Mouse (Mus musculus): ENCODE measurements at regions not wholly inside any gene's neighbourhood (a gene's known extent, or its start where the extent isn't known, plus 50 kb on each side); places are given as distances from the start of the nearest gene placed in this dataset.
"Not testable (repeated sequence)": the region's sequence is repeated elsewhere in the genome, so short reads cannot be mapped to it uniquely, and the experiment has no call there.

- no peak for DNase-seq (ENCODE audit: low read depth, low spot score)
- no peak overlapping the region for H3K4me3 ChIP-seq (ENCODE audit: control insufficient read depth in 1 of 2, insufficient read depth in 1 of 2, low read depth in 2 of 2, low read length in 2 of 2)
Measured at GRCm38 (mm10) chr6:84299146-84299545, 290.8 kb downstream of the Dysf start.

GRCm38 (mm10) chr6:84273907-84274306 is 265.5 kb downstream of the Dysf start:
- H3K9ac ChIP-seq (ENCODE audit: control insufficient read depth, low read depth, low read length, poor library complexity, severe bottlenecking); H3K27ac ChIP-seq (ENCODE audit: control insufficient read depth, low read depth, low read length); H3K27me3 ChIP-seq (ENCODE audit: control insufficient read depth in 1 of 2, insufficient read depth in 2 of 2, low read length in 2 of 2); H3K4me3 ChIP-seq (ENCODE audit: control insufficient read depth in 1 of 2, insufficient read depth in 1 of 2, low read depth in 2 of 2, low read length in 2 of 2); DNase-seq (ENCODE audit: low read depth, low spot score); H3K36me3 ChIP-seq (ENCODE audit: control insufficient read depth in 1 of 2, insufficient read depth in 2 of 2, low read length in 2 of 2); H3K79me2 ChIP-seq (ENCODE audit: control insufficient read depth, insufficient read depth, low read length, poor library complexity); H3K9me3 ChIP-seq (replicated peaks; ENCODE audit: insufficient read depth, low read length); H3K4me1 ChIP-seq (ENCODE audit: control insufficient read depth in 1 of 2, insufficient read depth in 2 of 2, low read length in 2 of 2): not testable (repeated sequence)

More at GRCm38 (mm10) chr6:84299146-84299545, 290.8 kb downstream of the Dysf start:
- Histone ChIP-seq H3K27me3 (ENCODE audit: control insufficient read depth in 1 of 2, insufficient read depth in 2 of 2, low read length in 2 of 2) (no peaks in the 10 kb centered on the region), H3K27ac (ENCODE audit: control insufficient read depth, low read depth, low read length) (no peak overlapping the region), H3K79me2 (ENCODE audit: control insufficient read depth, insufficient read depth, low read length, poor library complexity) (no peaks in the 10 kb centered on the region), H3K4me1 (ENCODE audit: control insufficient read depth in 1 of 2, insufficient read depth in 2 of 2, low read length in 2 of 2) (no peaks in the 10 kb centered on the region), H3K36me3 (ENCODE audit: control insufficient read depth in 1 of 2, insufficient read depth in 2 of 2, low read length in 2 of 2) (no peaks in the 10 kb centered on the region), H3K9ac (ENCODE audit: control insufficient read depth, low read depth, low read length, poor library complexity, severe bottlenecking) (no peak overlapping the region), H3K9me3 (replicated peaks; ENCODE audit: insufficient read depth, low read length) (no peaks in the 10 kb centered on the region)
- no peak for TF ChIP-seq ZMIZ1 (IDR thresholded peaks at IDR 0.05; ENCODE audit: low read depth, low read length)
- no peak for TF ChIP-seq SIN3A (IDR thresholded peaks at IDR 0.05; ENCODE audit: low read length)
- TF ChIP-seq CHD2 (IDR thresholded peaks at IDR 0.05; ENCODE audit: low read length), result no peak
- TF ChIP-seq USF2 (IDR thresholded peaks at IDR 0.05; ENCODE audit: borderline replicate concordance in 1 of 2, insufficient read depth in 1 of 2, low read depth in 1 of 2, low read length in 2 of 2), result no peak
- no peak for TF ChIP-seq TBP (IDR thresholded peaks at IDR 0.05; ENCODE audit: low read depth, low read length)
- no peak for TF ChIP-seq MAZ (IDR thresholded peaks at IDR 0.05; ENCODE audit: low read depth, low read length)
- TF ChIP-seq MAFK (IDR thresholded peaks at IDR 0.05; ENCODE audit: borderline replicate concordance, low read depth, low read length), result no peak
- TF ChIP-seq POLR2A (IDR thresholded peaks at IDR 0.05; ENCODE audit: control insufficient read depth in 1 of 2, insufficient read depth in 1 of 2, low read depth in 1 of 2, low read length in 2 of 2, poor library complexity in 1 of 2), result no peak
- no peak for TF ChIP-seq NELFE (IDR thresholded peaks at IDR 0.05; ENCODE audit: low read depth, low read length)
- TF ChIP-seq ZKSCAN1 (IDR thresholded peaks at IDR 0.05; ENCODE audit: low read depth, low read length), result no peak
- no peak for TF ChIP-seq MYC (IDR thresholded peaks at IDR 0.05; ENCODE audit: low read depth, low read length)
- TF ChIP-seq EP300 (IDR thresholded peaks at IDR 0.05; ENCODE audit: low read depth in 1 of 2, low read length in 2 of 2), result no peak
- TF ChIP-seq MYB (IDR thresholded peaks at IDR 0.05; ENCODE audit: low read depth, low read length), result no peak
- no peak for TF ChIP-seq NRF1 (IDR thresholded peaks at IDR 0.05; ENCODE audit: insufficient read depth, low read depth, low read length, poor library complexity, severe bottlenecking)
- no peak for TF ChIP-seq ZNF384 (IDR thresholded peaks at IDR 0.05; ENCODE audit: low read depth, low read length)
- no peak for TF ChIP-seq TCF12 (IDR thresholded peaks at IDR 0.05; ENCODE audit: low read depth, low read length)
- TF ChIP-seq UBTF (IDR thresholded peaks at IDR 0.05; ENCODE audit: borderline replicate concordance, insufficient read depth, low read depth, low read length), result no peak
